Mouse (Mus musculus) thymus, adult 18-20 months (tissue): ENCODE measurements at regions not wholly inside any gene's neighbourhood (a gene's known extent, or its start where the extent isn't known, plus 50 kb on each side); places are given as distances from the start of the nearest gene placed in this dataset.
A peak's percentile ranks its signal among the peaks of the same experiment; 100 is the strongest.

ENCODE experiments used
- DNase-seq, 2 experiments: peaks; one replicate each; pipeline ENCODE4 v3.0.0; 2022; ENCODE audit warnings: mixed read lengths in 2 of 2

- DNase-seq: peak; percentile 23 to 42
Observed at GRCm38 (mm10) chr13:93243076-93243475, 50.9 kb upstream of the Tent2 start.

GRCm38 (mm10) chr13:93248711-93249110 is 50.7 kb upstream of the Homer1 start:
- no peak for DNase-seq
